ENCODE assay signal across 32 mouse cellular contexts in the genomic region with DNA sequence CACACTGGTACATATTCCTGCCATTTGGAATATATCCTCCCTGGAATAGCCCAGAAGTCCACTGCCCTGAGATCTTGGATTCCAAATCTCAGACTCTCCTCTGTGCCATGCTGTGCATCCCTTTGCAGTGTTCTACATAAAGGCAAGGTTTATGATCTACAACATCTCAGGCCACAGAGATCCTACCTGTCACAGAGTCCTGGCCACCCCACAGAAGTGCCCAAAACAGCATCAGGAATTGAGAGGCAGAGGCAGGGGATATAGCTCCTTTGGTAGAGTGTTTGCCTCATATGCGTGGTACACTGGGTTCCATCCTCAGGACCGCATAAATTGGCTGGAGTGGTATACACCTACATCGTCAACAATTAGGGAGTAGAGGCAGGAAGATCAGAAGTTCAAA.
"Had no signal": no experiment of that assay in that cellular context is flagged by ENCODE, and none has a peak within 500 bp of the region (broad histone marks: within the 10 kb centered on the region; RNA-seq: fewer than 3 reads in every experiment).

No protein-coding gene starts in this region.

- H3K4me1 ChIP-seq: heart, embryonic 12.5 days; heart, embryonic 13.5 days; heart, embryonic 15.5 days; hindbrain, embryonic 10.5 days; hindbrain, embryonic 12.5 days; hindbrain, embryonic 13.5 days; hindbrain, embryonic 15.5 days; intestine, embryonic 15.5 days; kidney, embryonic 15.5 days had no signal

- H3K27ac ChIP-seq: heart, embryonic 13.5 days; heart, embryonic 15.5 days; hindbrain, embryonic 10.5 days; hindbrain, embryonic 12.5 days; hindbrain, embryonic 13.5 days; hindbrain, embryonic 14.5 days; hindbrain, embryonic 15.5 days; hindbrain, postnatal 0 days; intestine, embryonic 15.5 days; kidney, embryonic 15.5 days; kidney, postnatal 0 days; layer of hippocampus, adult 2 months; left cerebral cortex, adult 2 months had no signal

- H3K9ac ChIP-seq: heart, embryonic 12.5 days; heart, embryonic 13.5 days; heart, embryonic 15.5 days; hindbrain, embryonic 12.5 days; hindbrain, embryonic 13.5 days; hindbrain, embryonic 14.5 days; hindbrain, embryonic 15.5 days; intestine, embryonic 15.5 days; kidney, embryonic 15.5 days had no signal

- H3K9me3 ChIP-seq: heart, embryonic 12.5 days; heart, embryonic 13.5 days; heart, embryonic 15.5 days; hindbrain, embryonic 12.5 days; hindbrain, embryonic 13.5 days; hindbrain, embryonic 15.5 days; intestine, embryonic 15.5 days; kidney, embryonic 15.5 days had no signal

- H3K4me2 ChIP-seq: heart, embryonic 11.5 days; heart, embryonic 12.5 days; heart, embryonic 13.5 days; heart, embryonic 15.5 days; hindbrain, embryonic 12.5 days; hindbrain, embryonic 13.5 days; hindbrain, embryonic 14.5 days; hindbrain, embryonic 15.5 days; intestine, embryonic 15.5 days; kidney, embryonic 15.5 days had no signal

- ATAC-seq: hindbrain, embryonic 16.5 days; hindbrain, postnatal 0 days; inflammation-experienced regulatory T-cells, adult 6 months; intestine, embryonic 15.5 days; intestine, embryonic 16.5 days had no signal

- H3K4me3 ChIP-seq: heart, embryonic 12.5 days; heart, embryonic 13.5 days; heart, embryonic 15.5 days; hindbrain, embryonic 10.5 days; hindbrain, embryonic 12.5 days; hindbrain, embryonic 13.5 days; hindbrain, embryonic 15.5 days; intestine, embryonic 15.5 days; kidney, embryonic 15.5 days; layer of hippocampus, adult 2 months; left cerebral cortex, adult 2 months had no signal

- DNase-seq: heart, postnatal 14 days; heart, postnatal 36 days; kidney, adult 11 months; kidney, adult 18-20 months; kidney, adult 2 months; kidney, adult 8-10 months; kidney, adult 9 months; kidney, postnatal 10 days; kidney, postnatal 14 days; kidney, postnatal 25 days; kidney, postnatal 36 days; kidney, postnatal 4 days; layer of hippocampus, adult 9-11 months; layer of hippocampus, postnatal 36 days had no signal

- H3K27me3 ChIP-seq: heart, embryonic 12.5 days; heart, embryonic 15.5 days; hindbrain, embryonic 12.5 days; hindbrain, embryonic 13.5 days; hindbrain, embryonic 15.5 days; intestine, embryonic 15.5 days; kidney, embryonic 15.5 days had no signal

- H3K36me3 ChIP-seq: heart, embryonic 12.5 days; heart, embryonic 13.5 days; heart, embryonic 15.5 days; hindbrain, embryonic 10.5 days; hindbrain, embryonic 12.5 days; hindbrain, embryonic 13.5 days; hindbrain, embryonic 15.5 days; intestine, embryonic 15.5 days; kidney, embryonic 15.5 days had no signal
